ENCODE assay signal across 11 mouse cellular contexts in the genomic region with DNA sequence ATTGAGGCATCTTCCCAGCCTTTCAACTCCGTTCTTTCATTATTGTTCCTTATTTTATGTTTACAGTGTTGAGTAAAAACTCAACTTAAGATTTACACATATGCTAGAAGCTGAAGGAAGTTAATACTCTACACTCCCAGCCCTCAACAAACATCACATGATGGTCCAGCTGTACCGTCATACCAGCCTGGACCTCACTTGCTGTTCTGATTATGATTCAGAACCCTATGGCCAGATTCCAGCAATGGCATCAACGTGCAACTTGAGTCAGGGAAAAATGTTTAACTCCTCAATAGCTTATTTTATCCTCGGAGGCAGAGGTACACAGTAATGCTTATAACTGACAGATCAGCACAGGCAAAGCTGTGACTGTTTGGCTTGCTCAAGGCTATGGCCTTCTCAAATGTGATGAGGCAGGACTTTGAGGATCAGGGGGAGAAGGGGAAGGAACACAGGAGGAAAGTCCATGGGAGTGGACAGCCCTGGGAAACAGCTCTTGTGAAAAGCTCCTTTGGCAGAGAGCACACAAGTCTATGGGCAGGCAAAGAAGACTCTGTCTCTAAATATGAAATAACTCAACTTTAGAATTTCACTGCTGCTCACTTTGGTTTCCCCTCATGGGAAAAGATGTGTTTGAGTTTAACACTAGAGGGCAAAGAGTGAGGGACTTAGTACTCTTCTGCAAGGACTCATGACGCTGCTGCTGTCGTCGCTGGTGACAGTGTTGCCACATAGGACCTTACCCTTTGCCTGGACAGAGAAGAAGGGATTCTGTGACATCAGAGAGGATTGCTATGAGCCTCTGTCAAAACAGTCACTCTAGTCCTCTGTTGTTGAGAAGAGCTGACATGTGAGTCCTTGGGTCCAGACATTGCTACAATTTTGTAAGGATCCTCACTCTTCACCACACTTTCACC. TPM values are rescaled to one million over a fixed set of nuclear protein-coding genes. Genes with fewer than 3 reads are reported as not detected.
DNase-seq lines count a peak whose midpoint lies in the region; ATAC-seq and TF ChIP-seq lines count a peak whose summit lies in the region.
"Had no signal": no experiment of that assay in that cellular context is flagged by ENCODE, and none has a peak within 500 bp of the region (broad histone marks: within the 10 kb centered on the region; RNA-seq: fewer than 3 reads in every experiment).

No protein-coding gene starts in this region.

- peak; percentile 35 for DNase-seq in adrenal gland, postnatal 10 days
- DNase-seq in adrenal gland, adult 18-20 months (ENCODE audit: low spot score in 2 of 2): no peak
- peak; percentile 65 for DNase-seq in kidney, adult 9 months
- peak; percentile 75 for DNase-seq in NIH3T3 (ENCODE audit: low read depth)
- no peak for DNase-seq in forebrain, postnatal 0 days
- DNase-seq: B cell, adult 2 months; gastrocnemius, postnatal 36 days had no signal

- no peaks in the 10 kb centered on the region for H3K9me3 ChIP-seq in kidney, embryonic 14.5 days (ENCODE audit: control insufficient read depth, low read length)
- no peaks in the 10 kb centered on the region for H3K9me3 ChIP-seq in liver, embryonic 15.5 days (replicated peaks)
- no peaks in the 10 kb centered on the region for H3K9me3 ChIP-seq in forebrain, postnatal 0 days (ENCODE audit: low read length)

- H3K4me1 ChIP-seq in kidney, embryonic 14.5 days (ENCODE audit: control insufficient read depth, insufficient read depth, low read length): no peaks in the 10 kb centered on the region
- H3K4me1 ChIP-seq in liver, embryonic 15.5 days (replicated peaks): 0 out of 2 replicates have a peak, but pooled peaks cover 4% of the 10 kb centered on the region
- H3K4me1 ChIP-seq in forebrain, postnatal 0 days (ENCODE audit: insufficient read depth): no peaks in the 10 kb centered on the region

- no peak overlapping the region for H3K4me2 ChIP-seq in kidney, embryonic 14.5 days (replicated peaks; ENCODE audit: low read depth, low read length)
- no peak overlapping the region for H3K4me2 ChIP-seq in liver, embryonic 15.5 days
- no peak overlapping the region for H3K4me2 ChIP-seq in forebrain, postnatal 0 days (ENCODE audit: low read depth)
- H3K4me2 ChIP-seq: lung, embryonic 14.5 days had no signal

- no peak overlapping the region for H3K27ac ChIP-seq in kidney, embryonic 14.5 days (ENCODE audit: low read depth, low read length)
- H3K27ac ChIP-seq in liver, embryonic 15.5 days (replicated peaks): no peak overlapping the region
- H3K27ac ChIP-seq in forebrain, postnatal 0 days (ENCODE audit: low read depth, low read length): no peak overlapping the region

- TF ChIP-seq CTCF in forebrain, postnatal 0 days (IDR thresholded peaks at IDR 0.05; ENCODE audit: low read depth): no peak

- no peaks in the 10 kb centered on the region for H3K27me3 ChIP-seq in kidney, embryonic 14.5 days (ENCODE audit: control insufficient read depth, insufficient read depth, low read length)
- no peaks in the 10 kb centered on the region for H3K27me3 ChIP-seq in liver, embryonic 15.5 days
- no peaks in the 10 kb centered on the region for H3K27me3 ChIP-seq in forebrain, postnatal 0 days (ENCODE audit: insufficient read depth, low read length)

- H3K9ac ChIP-seq in kidney, embryonic 14.5 days (ENCODE audit: low read depth, low read length): no peak overlapping the region
- H3K9ac ChIP-seq in liver, embryonic 15.5 days: no peak overlapping the region
- no peak overlapping the region for H3K9ac ChIP-seq in forebrain, postnatal 0 days
- H3K9ac ChIP-seq: lung, embryonic 14.5 days had no signal

- ATAC-seq in kidney, embryonic 14.5 days (ENCODE audit: low FRiP score, low TSS enrichment): no peak
- ATAC-seq in liver, embryonic 15.5 days (ENCODE audit: insufficient read depth): peak; percentile 67
- ATAC-seq in forebrain, postnatal 0 days: no peak
- ATAC-seq in erythroblast, adult 5-6 weeks (replicated peaks; ENCODE audit: low FRiP score, poor library complexity, severe bottlenecking): no peak

- 67% methylated on average over 7 of the region's 7 CpGs for WGBS in kidney, embryonic 14.5 days
- 47% methylated on average over 7 of the region's 7 CpGs for WGBS in liver, embryonic 15.5 days (ENCODE audit: insufficient replicate concordance)
- 76% methylated on average over 7 of the region's 7 CpGs for WGBS in forebrain, postnatal 0 days

- H3K36me3 ChIP-seq in kidney, embryonic 14.5 days (ENCODE audit: control insufficient read depth, insufficient read depth, low read length): no peaks in the 10 kb centered on the region
- H3K36me3 ChIP-seq in liver, embryonic 15.5 days (replicated peaks): no peaks in the 10 kb centered on the region
- H3K36me3 ChIP-seq in forebrain, postnatal 0 days (ENCODE audit: insufficient read depth): no peaks in the 10 kb centered on the region

- H3K4me3 ChIP-seq in kidney, embryonic 14.5 days (ENCODE audit: low read length): no peak overlapping the region
- no peak overlapping the region for H3K4me3 ChIP-seq in liver, embryonic 15.5 days (replicated peaks)
- H3K4me3 ChIP-seq in forebrain, postnatal 0 days (ENCODE audit: low read depth, low read length): no peak overlapping the region

RNA-seq across cellular contexts. Expression of a gene that starts 22.1 kb away (rescaled TPM):
- 10 to 100 TPM; 34.5 to 47.2 TPM for total RNA-seq in adrenal gland, postnatal 10 days (2021)
- 10 to 100 TPM; 15.8 to 64.3 TPM for total RNA-seq in adrenal gland, adult 18-20 months (2021)
- 8.3 and 15.8 TPM in 2 replicates for polyA plus RNA-seq in kidney, embryonic 14.5 days (2014; fragmentation: Nextera tagmentation; extraction: Ambion mirVana)
- 2.7 and 3.1 TPM in 2 replicates for polyA plus RNA-seq in liver, embryonic 15.5 days (2015; fragmentation: Nextera tagmentation; extraction: Ambion mirVana)
- total RNA-seq in forebrain, postnatal 0 days (2014; rRNA removed): 7.0 and 10.4 TPM in 2 replicates
- polyA plus RNA-seq in forebrain, postnatal 0 days (2015; fragmentation: Nextera tagmentation; extraction: Ambion mirVana): 7.9 and 13.7 TPM in 2 replicates
- total RNA-seq in erythroblast, adult 5-6 weeks (2015; ENCODE audit: low replicate concordance): not detected in 2 replicates
- total RNA-seq in erythroblast, adult 5-6 weeks (2017; ENCODE audit: low replicate concordance): not detected in 2 replicates

Comparison
In these comparisons a context has a peak if more than half of its experiments do, and no peak if none do; other contexts are left out.
1. DNase-seq: peak in adrenal gland, postnatal 10 days (single experiment), kidney, adult 9 months (single experiment) and NIH3T3 (single experiment); none in adrenal gland, adult 18-20 months (0 of 2) and forebrain, postnatal 0 days (single experiment).